Mouse (Mus musculus): ENCODE measurements at regions not wholly inside any gene's neighbourhood (a gene's known extent, or its start where the extent isn't known, plus 50 kb on each side); places are given as distances from the start of the nearest gene placed in this dataset.

DNA sequence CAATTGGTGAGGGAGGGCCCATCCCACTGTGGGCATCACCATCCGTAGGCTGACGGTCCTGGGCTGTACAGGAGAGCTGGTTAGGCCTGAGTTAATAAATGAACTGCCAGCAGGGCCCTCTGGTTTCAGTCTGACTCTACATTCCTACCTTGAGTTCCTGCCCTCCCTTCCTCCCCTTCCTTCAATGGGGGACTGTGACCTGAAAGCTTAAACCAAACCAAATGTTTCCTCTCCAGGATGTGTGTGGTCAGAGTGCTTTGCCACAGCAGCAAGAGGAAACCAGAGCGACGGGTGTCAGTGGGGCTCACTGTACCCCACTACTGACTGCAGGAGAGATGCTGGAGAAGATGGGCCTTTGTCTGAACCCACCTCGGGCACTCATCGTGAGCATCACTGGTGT lies 147.7 kb upstream of the Azi2 start:
- TF ChIP-seq USF1 (IDR thresholded peaks at IDR 0.05; ENCODE audit: low read depth) (no peak), MYOG (IDR thresholded peaks at IDR 0.05; ENCODE audit: control insufficient read depth in 1 of 3, insufficient read depth in 1 of 3, insufficient read length in 2 of 3, low read depth in 2 of 3) (no peak), POLR2A (IDR thresholded peaks at IDR 0.05; ENCODE audit: insufficient read length, low read depth) (no peak), CEBPB (IDR thresholded peaks at IDR 0.05; ENCODE audit: insufficient read depth, poor library complexity, severe bottlenecking) (no peak), TCF12 (IDR thresholded peaks at IDR 0.05; ENCODE audit: insufficient read depth, poor library complexity, severe bottlenecking) (no peak), POLR2AphosphoS2 (IDR thresholded peaks at IDR 0.05; ENCODE audit: insufficient read length, low read depth) (no peak), MAX (IDR thresholded peaks at IDR 0.05; ENCODE audit: low read depth) (no peak), E2F4 (IDR thresholded peaks at IDR 0.05; ENCODE audit: insufficient read depth) (no peak), SRF (IDR thresholded peaks at IDR 0.05; ENCODE audit: control insufficient read depth, insufficient read length, low read depth) (no peak), MYOD1 (IDR thresholded peaks at IDR 0.05; ENCODE audit: control insufficient read depth in 1 of 3, insufficient read length in 2 of 3, low read depth in 2 of 3) (no peak), TCF3 (IDR thresholded peaks at IDR 0.05; ENCODE audit: insufficient read length, low read depth) (no peak)

Measured in myocyte (in vitro differentiated cells).